Mouse (Mus musculus) ES-E14 (cell line): ENCODE data around the gene Gm8909. TPM values are rescaled to one million over a fixed set of nuclear protein-coding genes. Genes with fewer than 3 reads are reported as not detected.

Source experiments
- DNase-seq: peaks from one replicate; pipeline ENCODE4 v3.0.0-alpha.2; 2013; ENCODE audit warnings: low read depth, low spot score
- H3K27ac ChIP-seq: 2 replicates; pipeline ENCODE4 v1.5.1; 2012; ENCODE audit warnings: low read depth, mild to moderate bottlenecking, low read length, moderate library complexity, mixed read lengths; ENCODE audit not compliant: poor library complexity, insufficient read depth, severe bottlenecking
- H3K36me3 ChIP-seq: 2 replicates; pipeline ENCODE4 v1.6.1; 2012; ENCODE audit warnings: mild to moderate bottlenecking, low read length, moderate library complexity, mixed read lengths; ENCODE audit not compliant: control insufficient read depth, poor library complexity, insufficient read depth, severe bottlenecking
- H3K4me1 ChIP-seq, 2 experiments: fragments of 150-350 bp in 1 of 2; sonication (generic) in 1 of 2; 2 replicates each; pipeline ENCODE4 v1.6.1; 2012; ENCODE audit warnings: low read length in 2 of 2, mild to moderate bottlenecking in 1 of 2, mixed read lengths in 1 of 2; ENCODE audit not compliant: control insufficient read depth in 2 of 2, insufficient read depth in 2 of 2, poor library complexity in 1 of 2
- H3K4me3 ChIP-seq, 2 experiments: fragments of 150-350 bp in 1 of 2; sonication (generic) in 1 of 2; 2 replicates each; pipeline ENCODE4 v1.5.1; 2012; ENCODE audit warnings: low read length in 2 of 2, low read depth in 1 of 2, mild to moderate bottlenecking in 1 of 2, mixed read lengths in 1 of 2; ENCODE audit not compliant: insufficient read depth in 1 of 2, poor library complexity in 1 of 2, severe bottlenecking in 1 of 2
- H3K9ac ChIP-seq: 2 replicates; pipeline ENCODE4 v1.6.1; 2012; ENCODE audit warnings: low read depth, mild to moderate bottlenecking, low read length, mixed read lengths; ENCODE audit not compliant: poor library complexity, insufficient read depth, severe bottlenecking
- H3K9me3 ChIP-seq: fragments of 150-350 bp; sonication (generic); 2 replicates; pipeline ENCODE4 v1.6.1; 2012; ENCODE audit warnings: low read depth, mild to moderate bottlenecking, low read length; ENCODE audit not compliant: control insufficient read depth, insufficient read depth
- CHD2 ChIP-seq: IDR thresholded peaks from 2 replicates; pipeline ENCODE4 v1.6.1; 2014; ENCODE audit warnings: mild to moderate bottlenecking, low read depth, low read length, inconsistent platforms
- HCFC1 ChIP-seq: IDR thresholded peaks from 2 replicates; pipeline ENCODE4 v1.6.1; 2012; ENCODE audit warnings: low read length, inconsistent platforms, borderline replicate concordance; ENCODE audit not compliant: insufficient read depth
- MAFK ChIP-seq: IDR thresholded peaks from 2 replicates; pipeline ENCODE4 v1.6.1; 2014; ENCODE audit warnings: mild to moderate bottlenecking, low read depth, low read length, inconsistent platforms; ENCODE audit not compliant: insufficient read depth
- ZC3H11A ChIP-seq: IDR thresholded peaks from 2 replicates; pipeline ENCODE4 v1.6.1; 2012; ENCODE audit warnings: low read depth, mild to moderate bottlenecking, inconsistent platforms, low read length, borderline replicate concordance
- ZNF384 ChIP-seq: IDR thresholded peaks from 2 replicates; pipeline ENCODE4 v1.6.1; 2012; ENCODE audit warnings: low read depth, low read length, inconsistent platforms
- in situ Hi-C, 2 experiments: fragments of 600-800 bp; cut with MboI; formaldehyde crosslinking; loops; one replicate each; pipeline ENCODE4 v1.15.1; 2025; ENCODE audit warnings: low sequenced_read_pairs in 2 of 2, inconsistent platforms in 1 of 2; ENCODE audit not compliant: unreplicated experiment in 2 of 2
- total RNA-seq: library from RNA; depleted of rRNA; stranded (reverse); fragments of 300-350 nt; gene quantifications from 2 replicates; pipeline ENCODE4 v1.2.3, GENCODE M21; 2012

Gene Gm8909
- total RNA-seq, 1 experiment = not detected

DNA sequence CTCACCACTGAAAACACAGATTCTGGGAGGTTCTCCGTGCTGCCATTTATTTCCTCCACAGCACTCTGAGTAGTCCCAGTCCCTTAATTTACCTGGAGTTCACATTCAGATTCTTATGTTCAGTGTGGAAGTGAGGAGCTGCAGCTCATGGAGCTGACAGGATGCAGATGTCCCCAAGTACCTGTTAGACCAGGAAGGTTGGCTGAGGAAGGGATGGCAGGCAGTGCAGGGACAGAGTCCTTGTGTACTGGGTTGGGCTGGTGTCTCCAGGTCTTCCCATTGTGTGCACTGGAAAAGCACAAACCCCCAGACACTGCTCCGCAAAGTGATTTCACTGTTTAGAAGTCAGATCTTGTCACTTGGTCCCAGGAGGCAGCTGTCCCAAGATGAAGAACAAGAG, 33.5 kb upstream of the Gm8909 start:
- Histone ChIP-seq H3K4me1 (no peaks in the 10 kb centered on the region), H3K36me3 (no peaks in the 10 kb centered on the region), H3K9ac (no peak overlapping the region), H3K4me3 (no peak overlapping the region), H3K9me3 (no peaks in the 10 kb centered on the region), H3K27ac (no peak overlapping the region)
- in situ Hi-C loops = no loop called here
- no peak for DNase-seq
- TF ChIP-seq CHD2 (no peak), ZC3H11A (no peak), MAFK (no peak), HCFC1 (no peak), ZNF384 (no peak)

DNA sequence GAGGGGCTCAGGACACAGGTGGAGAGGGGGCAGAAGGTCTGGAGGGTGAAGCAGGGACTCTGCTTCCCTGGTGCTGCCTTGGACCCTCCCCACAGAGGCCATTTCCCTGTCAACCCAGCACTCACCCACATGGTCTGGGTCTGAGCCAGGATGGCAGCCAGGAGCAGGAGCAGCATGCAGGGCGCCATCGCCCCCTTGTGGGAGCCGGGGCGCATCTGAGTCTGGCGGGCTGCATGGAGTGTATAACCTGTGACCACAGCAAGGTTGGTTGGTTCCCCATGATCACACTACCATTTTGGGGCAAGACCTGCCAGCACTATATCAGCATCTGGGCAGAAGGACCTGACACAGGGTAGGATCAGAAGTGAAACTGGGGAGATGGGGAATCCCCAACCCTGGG, 30.0 kb upstream of the Gm8909 start:
- H3K4me1 ChIP-seq = no peaks in the 10 kb centered on the region
- in situ Hi-C loops = no loop called here
- no peaks in the 10 kb centered on the region for H3K36me3 ChIP-seq
- no peaks in the 10 kb centered on the region for H3K9me3 ChIP-seq
- no peak for TF ChIP-seq ZC3H11A
- DNase-seq = no peak
- H3K4me3 ChIP-seq = no peak overlapping the region
- H3K27ac ChIP-seq = no peak overlapping the region
- no peak overlapping the region for H3K9ac ChIP-seq

DNA sequence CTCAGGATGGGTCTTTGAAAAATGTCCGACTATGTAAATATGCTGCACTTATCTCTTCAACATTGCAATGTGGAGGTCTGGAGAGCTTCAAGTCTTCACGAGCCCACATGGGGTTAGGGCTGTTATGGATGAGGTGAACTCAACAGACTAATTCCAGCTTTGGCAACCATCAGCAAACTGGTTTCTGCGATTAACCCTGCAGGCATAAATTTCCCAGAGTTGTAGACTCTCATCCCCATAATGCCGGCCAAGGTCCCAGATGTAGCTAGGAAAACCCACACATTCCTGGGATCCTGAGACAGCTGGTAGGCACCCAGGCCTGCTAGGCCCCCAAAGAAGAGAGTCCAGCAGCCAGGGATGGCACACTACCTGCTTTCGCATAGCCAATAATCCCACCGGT, 26.1 kb upstream of the Gm8909 start:
- H3K36me3 ChIP-seq = no peaks in the 10 kb centered on the region
- no peak for TF ChIP-seq ZNF384
- no peak for TF ChIP-seq CHD2
- no peak for TF ChIP-seq ZC3H11A
- no peak for TF ChIP-seq MAFK
- TF ChIP-seq HCFC1 = no peak
- H3K9me3 ChIP-seq = no peaks in the 10 kb centered on the region
- DNase-seq = no peak
- in situ Hi-C loops = no loop called here
- no peak overlapping the region for H3K27ac ChIP-seq
- no peaks in the 10 kb centered on the region for H3K4me1 ChIP-seq
- no peak overlapping the region for H3K9ac ChIP-seq
- no peak overlapping the region for H3K4me3 ChIP-seq

DNA sequence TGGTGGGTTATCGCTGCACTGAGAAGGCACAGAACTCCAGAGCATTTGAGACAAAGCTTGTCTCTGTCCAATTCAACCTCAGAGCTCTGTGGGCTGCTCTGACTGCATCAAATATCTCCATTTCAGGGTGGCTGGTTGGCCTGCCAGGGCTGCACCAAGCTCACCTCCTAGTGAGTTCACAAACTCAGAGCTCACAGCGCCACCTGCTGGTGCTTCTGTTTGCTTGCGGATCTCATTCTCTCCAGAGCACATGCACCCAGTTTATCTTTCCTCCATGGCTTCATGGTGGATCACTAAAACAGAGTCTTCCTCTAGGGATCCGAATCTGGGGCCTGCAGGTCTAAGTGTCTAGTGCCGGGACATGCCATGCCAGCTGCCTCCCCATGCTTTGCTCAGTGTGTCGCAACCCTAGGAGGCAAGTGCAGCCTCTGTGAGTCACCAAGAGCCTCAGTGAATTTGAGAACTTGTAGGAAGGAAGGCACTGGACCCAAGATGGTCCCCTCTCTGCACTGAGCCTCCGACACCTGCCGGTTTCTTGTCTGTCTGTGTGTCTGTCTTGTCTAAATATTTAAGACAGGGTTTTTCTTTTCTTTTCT, 25.3 kb upstream of the Gm8909 start:
- Histone ChIP-seq H3K9me3 (no peaks in the 10 kb centered on the region), H3K9ac (no peak overlapping the region), H3K4me1 (no peaks in the 10 kb centered on the region), H3K27ac (no peak overlapping the region), H3K36me3 (no peaks in the 10 kb centered on the region), H3K4me3 (no peak overlapping the region)
- in situ Hi-C loops = no loop called here
- no peak for DNase-seq
- TF ChIP-seq ZC3H11A = no peak
- TF ChIP-seq CHD2 = no peak
- TF ChIP-seq MAFK = no peak
- no peak for TF ChIP-seq HCFC1
- no peak for TF ChIP-seq ZNF384

DNA sequence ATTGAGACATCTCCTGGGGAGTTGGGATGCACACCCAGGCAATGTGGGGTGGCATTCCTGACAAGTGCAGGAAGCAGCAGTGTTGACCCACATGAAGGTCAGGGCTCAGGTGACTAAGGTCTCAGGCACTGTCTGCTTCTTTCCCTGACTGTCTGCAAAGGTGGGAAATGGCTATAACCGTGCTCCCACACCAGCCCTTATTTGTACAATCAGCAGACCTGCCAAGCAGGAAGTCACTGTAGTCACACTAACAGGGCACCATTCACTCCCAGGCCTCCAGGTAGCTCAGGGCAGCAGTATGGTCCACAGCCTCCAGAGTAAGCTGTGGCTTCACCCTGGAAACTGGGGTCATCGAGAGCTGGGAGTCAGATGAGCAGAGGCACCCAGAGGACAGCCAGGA, 24.0 kb upstream of the Gm8909 start:
- TF ChIP-seq CHD2 (no peak), ZC3H11A (no peak), ZNF384 (no peak), MAFK (no peak), HCFC1 (no peak)
- no peak overlapping the region for H3K4me3 ChIP-seq
- H3K4me1 ChIP-seq = no peaks in the 10 kb centered on the region
- H3K9me3 ChIP-seq = no peaks in the 10 kb centered on the region
- no peak overlapping the region for H3K9ac ChIP-seq
- no peaks in the 10 kb centered on the region for H3K36me3 ChIP-seq
- DNase-seq = no peak
- H3K27ac ChIP-seq = no peak overlapping the region
- in situ Hi-C loops = no loop called here
